18 mouse cellular contexts compared by ENCODE assay signal in genomic region chr9:30184996-30185763, GRCm38 (mm10).
A peak's percentile ranks its signal among the peaks of the same experiment; 100 is the strongest.
DNase-seq lines count a peak whose midpoint lies in the region; ATAC-seq and TF ChIP-seq lines count a peak whose summit lies in the region.
"Had no signal": no experiment of that assay in that cellular context is flagged by ENCODE, and none has a peak within 500 bp of the region (broad histone marks: within the 10 kb centered on the region; RNA-seq: fewer than 3 reads in every experiment).

No protein-coding gene starts in this region.

- no peaks in the 10 kb centered on the region for H3K4me1 ChIP-seq in heart, embryonic 12.5 days (replicated peaks)
- peaks cover 12% of the 10 kb centered on the region; the same call in 1 of the 2 replicates for H3K4me1 ChIP-seq in midbrain, embryonic 15.5 days
- H3K4me1 ChIP-seq in midbrain, postnatal 0 days (ENCODE audit: insufficient read depth, low read length) = no peaks in the 10 kb centered on the region
- peaks cover 14% of the 10 kb centered on the region; the same call in 1 of the 2 replicates for H3K4me1 ChIP-seq in neural tube, embryonic 15.5 days

- no peak overlapping the region for H3K27ac ChIP-seq in heart, embryonic 12.5 days (ENCODE audit: poor library complexity, severe bottlenecking)
- 0 out of 2 replicates have a peak overlapping the region, but pooled peaks have one; percentile 1 for H3K27ac ChIP-seq in midbrain, embryonic 15.5 days
- no peak overlapping the region for H3K27ac ChIP-seq in midbrain, postnatal 0 days (ENCODE audit: low read depth, low read length)
- H3K27ac ChIP-seq in neural tube, embryonic 15.5 days (replicated peaks) = no peak overlapping the region
- H3K27ac ChIP-seq: embryonic facial prominence, embryonic 10.5 days; embryonic facial prominence, embryonic 12.5 days; forebrain, embryonic 13.5 days; forebrain, embryonic 15.5 days had no signal

- H3K4me2 ChIP-seq in heart, embryonic 12.5 days = no peak overlapping the region
- no peak overlapping the region for H3K4me2 ChIP-seq in midbrain, embryonic 15.5 days
- no peak overlapping the region for H3K4me2 ChIP-seq in midbrain, postnatal 0 days (ENCODE audit: low read depth, low read length, poor library complexity, severe bottlenecking)
- no peak overlapping the region for H3K4me2 ChIP-seq in neural tube, embryonic 15.5 days
- H3K4me2 ChIP-seq: embryonic facial prominence, embryonic 12.5 days; forebrain, embryonic 13.5 days; forebrain, embryonic 15.5 days had no signal

- H3K9me3 ChIP-seq in heart, embryonic 12.5 days (replicated peaks) = no peaks in the 10 kb centered on the region; the same call in 1 of the 2 replicates
- no peaks in the 10 kb centered on the region for H3K9me3 ChIP-seq in midbrain, embryonic 15.5 days
- H3K9me3 ChIP-seq in midbrain, postnatal 0 days (ENCODE audit: low read length) = no peaks in the 10 kb centered on the region
- no peaks in the 10 kb centered on the region for H3K9me3 ChIP-seq in neural tube, embryonic 15.5 days (replicated peaks)
- H3K9me3 ChIP-seq: embryonic facial prominence, embryonic 10.5 days; forebrain, embryonic 13.5 days; forebrain, embryonic 15.5 days had no signal

- WGBS in heart, embryonic 12.5 days = 81% methylated on average over 10 of the region's 10 CpGs
- 54% methylated on average over 10 of the region's 10 CpGs for WGBS in midbrain, embryonic 15.5 days
- WGBS in midbrain, postnatal 0 days = 59% methylated on average over 10 of the region's 10 CpGs
- 71% methylated on average over 10 of the region's 10 CpGs for WGBS in neural tube, embryonic 15.5 days

- TF ChIP-seq CTCF in midbrain, postnatal 0 days (IDR thresholded peaks at IDR 0.05) = no peak

- no peak overlapping the region for H3K9ac ChIP-seq in heart, embryonic 12.5 days
- no peak overlapping the region for H3K9ac ChIP-seq in midbrain, embryonic 15.5 days
- no peak overlapping the region for H3K9ac ChIP-seq in midbrain, postnatal 0 days (replicated peaks; ENCODE audit: low read length, poor library complexity, severe bottlenecking)
- H3K9ac ChIP-seq in neural tube, embryonic 15.5 days (replicated peaks) = no peak overlapping the region
- H3K9ac ChIP-seq: embryonic facial prominence, embryonic 12.5 days; forebrain, embryonic 13.5 days; forebrain, embryonic 15.5 days had no signal

- no peaks in the 10 kb centered on the region for H3K36me3 ChIP-seq in heart, embryonic 12.5 days
- H3K36me3 ChIP-seq in midbrain, embryonic 15.5 days (replicated peaks) = no peaks in the 10 kb centered on the region
- no peaks in the 10 kb centered on the region for H3K36me3 ChIP-seq in midbrain, postnatal 0 days (ENCODE audit: insufficient read depth, low read length)
- no peaks in the 10 kb centered on the region for H3K36me3 ChIP-seq in neural tube, embryonic 15.5 days
- H3K36me3 ChIP-seq: embryonic facial prominence, embryonic 10.5 days; embryonic facial prominence, embryonic 12.5 days; forebrain, embryonic 15.5 days had no signal

- H3K27me3 ChIP-seq in heart, embryonic 12.5 days (replicated peaks) = no peaks in the 10 kb centered on the region
- H3K27me3 ChIP-seq in midbrain, embryonic 15.5 days (replicated peaks) = no peaks in the 10 kb centered on the region
- H3K27me3 ChIP-seq in midbrain, postnatal 0 days (ENCODE audit: insufficient read depth, low read length) = no peaks in the 10 kb centered on the region
- no peaks in the 10 kb centered on the region for H3K27me3 ChIP-seq in neural tube, embryonic 15.5 days (replicated peaks)
- H3K27me3 ChIP-seq: embryonic facial prominence, embryonic 12.5 days; forebrain, embryonic 13.5 days; forebrain, embryonic 15.5 days had no signal

- no peak for ATAC-seq in cerebellum, adult (ENCODE audit: insufficient number of reproducible peaks, low FRiP score, low TSS enrichment)
- ATAC-seq in heart, embryonic 12.5 days (ENCODE audit: insufficient number of reproducible peaks, low FRiP score) = no peak
- ATAC-seq in midbrain, embryonic 15.5 days (replicated peaks) = 0 out of 2 replicates have a peak, but pooled peaks have one; percentile 52
- ATAC-seq in midbrain, postnatal 0 days (ENCODE audit: low FRiP score) = no peak
- no peak for ATAC-seq in neural tube, embryonic 15.5 days (ENCODE audit: low FRiP score)
- ATAC-seq: forebrain, embryonic 13.5 days; forebrain, embryonic 15.5 days had no signal

- no peak overlapping the region for H3K4me3 ChIP-seq in heart, embryonic 12.5 days
- H3K4me3 ChIP-seq in midbrain, embryonic 15.5 days = no peak overlapping the region
- H3K4me3 ChIP-seq in midbrain, postnatal 0 days (ENCODE audit: low read depth, low read length) = no peak overlapping the region
- H3K4me3 ChIP-seq in neural tube, embryonic 15.5 days (replicated peaks) = no peak overlapping the region
- H3K4me3 ChIP-seq: embryonic facial prominence, embryonic 10.5 days; embryonic facial prominence, embryonic 12.5 days; forebrain, embryonic 13.5 days; forebrain, embryonic 15.5 days had no signal

- DNase-seq in cerebellum, postnatal 14 days = peak; percentile 76 to 78
- peak; percentile 66 for DNase-seq in heart, adult 11 months
- no peak for DNase-seq in midbrain, postnatal 0 days (ENCODE audit: low spot score)
- DNase-seq: adrenal gland, adult 2 months; adrenal gland, postnatal 10 days; adrenal gland, postnatal 25 days; cerebellum, adult 11 months; cerebellum, adult 18-20 months; cerebellum, adult 8-10 months; cerebellum, adult 9-11 months had no signal
